In genomic region chr8:105258911-105259720, GRCm38 (mm10) we compare ENCODE assay signal across 8 mouse cellular contexts. TPM values are rescaled to one million over a fixed set of nuclear protein-coding genes. Genes with fewer than 3 reads are reported as not detected.
DNase-seq lines count a peak whose midpoint lies in the region; ATAC-seq and TF ChIP-seq lines count a peak whose summit lies in the region.

No protein-coding gene starts in this region.

- H3K36me3 ChIP-seq in heart, embryonic 14.5 days (ENCODE audit: control insufficient read depth, insufficient read depth, low read length): no peaks in the 10 kb centered on the region
- H3K36me3 ChIP-seq in forebrain, embryonic 12.5 days (replicated peaks): no peaks in the 10 kb centered on the region
- H3K36me3 ChIP-seq in limb, embryonic 15.5 days: no peaks in the 10 kb centered on the region
- H3K36me3 ChIP-seq in midbrain, postnatal 0 days (ENCODE audit: insufficient read depth, low read length): no peaks in the 10 kb centered on the region

- DNase-seq in heart, postnatal 36 days: no peak
- DNase-seq in brain, adult 2 months (ENCODE audit: low read depth, low spot score): peak; percentile 63
- peak; percentile 54 for DNase-seq in midbrain, postnatal 0 days (ENCODE audit: low spot score)
- DNase-seq in urinary bladder, postnatal 10 days (ENCODE audit: low spot score): no peak

- WGBS in heart, embryonic 14.5 days: 4% methylated on average over 55 of the region's 55 CpGs
- 1% methylated on average over 55 of the region's 55 CpGs for WGBS in forebrain, embryonic 12.5 days
- WGBS in limb, embryonic 15.5 days: 6% methylated on average over 55 of the region's 55 CpGs
- 5% methylated on average over 55 of the region's 55 CpGs for WGBS in midbrain, postnatal 0 days

- H3K27me3 ChIP-seq in heart, embryonic 14.5 days (ENCODE audit: control insufficient read depth, insufficient read depth, low read length): peaks cover 32% of the 10 kb centered on the region
- peaks cover 91% of the 10 kb centered on the region for H3K27me3 ChIP-seq in forebrain, embryonic 12.5 days
- H3K27me3 ChIP-seq in limb, embryonic 15.5 days: peaks cover 62% of the 10 kb centered on the region
- H3K27me3 ChIP-seq in midbrain, postnatal 0 days (ENCODE audit: insufficient read depth, low read length): peaks cover 35% of the 10 kb centered on the region

- peak overlapping the region; percentile 45; the same call in 1 of the 2 replicates for H3K9ac ChIP-seq in heart, embryonic 14.5 days (ENCODE audit: low read length)
- peak overlapping the region; percentile 33; the same call in 1 of the 2 replicates for H3K9ac ChIP-seq in forebrain, embryonic 12.5 days
- H3K9ac ChIP-seq in limb, embryonic 15.5 days: no peak overlapping the region; the same call in 1 of the 2 replicates
- H3K9ac ChIP-seq in midbrain, postnatal 0 days (replicated peaks; ENCODE audit: low read length, poor library complexity, severe bottlenecking): 0 out of 2 replicates have a peak overlapping the region, but pooled peaks have one; percentile 3

- peak overlapping the region; percentile 27 to 40 for H3K4me3 ChIP-seq in heart, embryonic 14.5 days (ENCODE audit: control insufficient read depth in 1 of 2, insufficient read depth in 1 of 2, low read depth in 1 of 2, low read length in 2 of 2)
- peak overlapping the region; percentile 41 for H3K4me3 ChIP-seq in forebrain, embryonic 12.5 days (replicated peaks)
- H3K4me3 ChIP-seq in limb, embryonic 15.5 days: peak overlapping the region; percentile 38
- H3K4me3 ChIP-seq in midbrain, postnatal 0 days (ENCODE audit: low read depth, low read length): peak overlapping the region; percentile 29

- H3K27ac ChIP-seq in heart, embryonic 14.5 days (replicated peaks in 1 of 2; ENCODE audit: control insufficient read depth in 1 of 2, insufficient read depth in 1 of 2, low read depth in 2 of 2, low read length in 2 of 2): no peak overlapping the region
- H3K27ac ChIP-seq in forebrain, embryonic 12.5 days: no peak overlapping the region
- no peak overlapping the region for H3K27ac ChIP-seq in limb, embryonic 15.5 days
- no peak overlapping the region for H3K27ac ChIP-seq in midbrain, postnatal 0 days (ENCODE audit: low read depth, low read length)

- peaks cover 8 to 28% of the 10 kb centered on the region in 2 experiments for H3K4me1 ChIP-seq in heart, embryonic 14.5 days (ENCODE audit: control insufficient read depth in 2 of 2, insufficient read depth in 2 of 2, low read length in 2 of 2)
- peaks cover 28% of the 10 kb centered on the region for H3K4me1 ChIP-seq in forebrain, embryonic 12.5 days
- H3K4me1 ChIP-seq in limb, embryonic 15.5 days: peaks cover 35% of the 10 kb centered on the region
- peaks cover 5% of the 10 kb centered on the region; the same call in 1 of the 2 replicates for H3K4me1 ChIP-seq in midbrain, postnatal 0 days (ENCODE audit: insufficient read depth, low read length)

- 0 out of 2 replicates have a peak, but pooled peaks cover 3% of the 10 kb centered on the region for H3K9me3 ChIP-seq in heart, embryonic 14.5 days (ENCODE audit: control insufficient read depth, low read length)
- H3K9me3 ChIP-seq in forebrain, embryonic 12.5 days: no peaks in the 10 kb centered on the region
- H3K9me3 ChIP-seq in limb, embryonic 15.5 days: no peaks in the 10 kb centered on the region
- no peaks in the 10 kb centered on the region for H3K9me3 ChIP-seq in midbrain, postnatal 0 days (ENCODE audit: low read length)

- intact Hi-C loops in heart, postnatal 36 days (cut with DNase I): loop anchor here (2.0 to 5.0 kb wide), 2 partner anchors 22 to 102 kb away; no protein-coding TSS in a partner anchor

- TF ChIP-seq CTCF in midbrain, postnatal 0 days (IDR thresholded peaks at IDR 0.05): peak; percentile 49

- ATAC-seq in heart, embryonic 14.5 days (ENCODE audit: insufficient number of reproducible peaks, insufficient read depth, low FRiP score, low read depth): 0 out of 2 replicates have a peak, but pooled peaks have one; percentile 4
- peak; percentile 42 for ATAC-seq in forebrain, embryonic 12.5 days (ENCODE audit: low FRiP score)
- ATAC-seq in limb, embryonic 15.5 days (ENCODE audit: insufficient number of reproducible peaks, low FRiP score, low TSS enrichment, low read depth): no peak
- ATAC-seq in midbrain, postnatal 0 days (ENCODE audit: low FRiP score): peak; percentile 26
- no peak for ATAC-seq in erythroid progenitor cell, adult 5-6 weeks (replicated peaks; ENCODE audit: low FRiP score, poor library complexity, severe bottlenecking)

- peak overlapping the region; percentile 92 for H3K4me2 ChIP-seq in heart, embryonic 14.5 days (ENCODE audit: low read length)
- peak overlapping the region; percentile 68 for H3K4me2 ChIP-seq in forebrain, embryonic 12.5 days
- H3K4me2 ChIP-seq in limb, embryonic 15.5 days: peak overlapping the region; percentile 78
- peak overlapping the region; percentile 59 for H3K4me2 ChIP-seq in midbrain, postnatal 0 days (ENCODE audit: low read depth, low read length, poor library complexity, severe bottlenecking)

RNA-seq across cellular contexts. Expression of gene B3gnt9, which starts 4.2 kb away (rescaled TPM):
- 11.5 and 15.0 TPM in 2 replicates for polyA plus RNA-seq in heart, embryonic 14.5 days (2014; fragmentation: Nextera tagmentation; extraction: Ambion mirVana)
- 1 to 10 TPM; 4.4 to 5.7 TPM for total RNA-seq in heart, postnatal 36 days (2021)
- 3.3 and 4.5 TPM in 2 replicates for polyA plus RNA-seq in forebrain, embryonic 12.5 days (2016; fragmentation: Nextera tagmentation; extraction: Ambion mirVana)
- polyA plus RNA-seq in limb, embryonic 15.5 days (2015; fragmentation: Nextera tagmentation; extraction: Ambion mirVana): 50.7 and 50.8 TPM in 2 replicates
- total RNA-seq in midbrain, postnatal 0 days (2014; rRNA removed): 14.2 and 17.5 TPM in 2 replicates
- polyA plus RNA-seq in midbrain, postnatal 0 days (2015; fragmentation: Nextera tagmentation; extraction: Ambion mirVana): 9.5 and 11.5 TPM in 2 replicates
- 1.7 and 2.9 TPM in 2 replicates for total RNA-seq in erythroid progenitor cell, adult 5-6 weeks (2015; ENCODE audit: low replicate concordance)
- 0.77 TPM in 1 of 2 replicates, not detected in the other for total RNA-seq in erythroid progenitor cell, adult 5-6 weeks (2017; ENCODE audit: low replicate concordance)

RNA-seq across cellular contexts. Expression of gene Tradd, which starts 5.3 kb away (rescaled TPM):
- polyA plus RNA-seq in heart, embryonic 14.5 days (2014; fragmentation: Nextera tagmentation; extraction: Ambion mirVana): 15.2 and 18.0 TPM in 2 replicates
- total RNA-seq in heart, postnatal 36 days (2021): 1 to 10 TPM; 4.9 to 5.8 TPM
- 10.8 and 11.0 TPM in 2 replicates for polyA plus RNA-seq in forebrain, embryonic 12.5 days (2016; fragmentation: Nextera tagmentation; extraction: Ambion mirVana)
- 30.8 and 38.0 TPM in 2 replicates for polyA plus RNA-seq in limb, embryonic 15.5 days (2015; fragmentation: Nextera tagmentation; extraction: Ambion mirVana)
- 7.5 and 8.3 TPM in 2 replicates for total RNA-seq in midbrain, postnatal 0 days (2014; rRNA removed)
- polyA plus RNA-seq in midbrain, postnatal 0 days (2015; fragmentation: Nextera tagmentation; extraction: Ambion mirVana): 7.4 and 8.0 TPM in 2 replicates
- 5.8 and 6.7 TPM in 2 replicates for total RNA-seq in erythroid progenitor cell, adult 5-6 weeks (2015; ENCODE audit: low replicate concordance)
- total RNA-seq in erythroid progenitor cell, adult 5-6 weeks (2017; ENCODE audit: low replicate concordance): 2.7 TPM in 1 of 2 replicates, not detected in the other

RNA-seq across cellular contexts. Expression of gene Fbxl8, which starts 5.3 kb away (rescaled TPM):
- 2.9 and 4.0 TPM in 2 replicates for polyA plus RNA-seq in heart, embryonic 14.5 days (2014; fragmentation: Nextera tagmentation; extraction: Ambion mirVana)
- total RNA-seq in heart, postnatal 36 days (2021): 1 to 10 TPM; 2.3 to 3.4 TPM
- 0.54 and 0.68 TPM in 2 replicates for polyA plus RNA-seq in forebrain, embryonic 12.5 days (2016; fragmentation: Nextera tagmentation; extraction: Ambion mirVana)
- polyA plus RNA-seq in limb, embryonic 15.5 days (2015; fragmentation: Nextera tagmentation; extraction: Ambion mirVana): 4.6 and 4.9 TPM in 2 replicates
- 0.52 and 0.77 TPM in 2 replicates for total RNA-seq in midbrain, postnatal 0 days (2014; rRNA removed)
- polyA plus RNA-seq in midbrain, postnatal 0 days (2015; fragmentation: Nextera tagmentation; extraction: Ambion mirVana): 0.83 and 0.85 TPM in 2 replicates
- total RNA-seq in erythroid progenitor cell, adult 5-6 weeks (2015; ENCODE audit: low replicate concordance): 2.5 TPM in 1 of 2 replicates, not detected in the other
- total RNA-seq in erythroid progenitor cell, adult 5-6 weeks (2017; ENCODE audit: low replicate concordance): 0.08 TPM in 1 of 2 replicates, not detected in the other

RNA-seq across cellular contexts. Expression of gene Hsf4, which starts 10.5 kb away (rescaled TPM):
- 0.27 TPM in 1 of 2 replicates, not detected in the other for polyA plus RNA-seq in heart, embryonic 14.5 days (2014; fragmentation: Nextera tagmentation; extraction: Ambion mirVana)
- total RNA-seq in heart, postnatal 36 days (2021): 1 to 10 TPM; 1.6 to 2.6 TPM
- polyA plus RNA-seq in forebrain, embryonic 12.5 days (2016; fragmentation: Nextera tagmentation; extraction: Ambion mirVana): 0.11 TPM in 1 of 2 replicates, not detected in the other
- polyA plus RNA-seq in limb, embryonic 15.5 days (2015; fragmentation: Nextera tagmentation; extraction: Ambion mirVana): 0.33 and 0.41 TPM in 2 replicates
- 0.33 TPM in 1 of 2 replicates, not detected in the other for total RNA-seq in midbrain, postnatal 0 days (2014; rRNA removed)
- polyA plus RNA-seq in midbrain, postnatal 0 days (2015; fragmentation: Nextera tagmentation; extraction: Ambion mirVana): 0.43 and 0.59 TPM in 2 replicates
- not detected in 2 replicates for total RNA-seq in erythroid progenitor cell, adult 5-6 weeks (2015; ENCODE audit: low replicate concordance)
- not detected in 2 replicates for total RNA-seq in erythroid progenitor cell, adult 5-6 weeks (2017; ENCODE audit: low replicate concordance)

RNA-seq across cellular contexts. Expression of gene Nol3, which starts 16.8 kb away (rescaled TPM):
- 2.9 and 3.4 TPM in 2 replicates for polyA plus RNA-seq in heart, embryonic 14.5 days (2014; fragmentation: Nextera tagmentation; extraction: Ambion mirVana)
- total RNA-seq in heart, postnatal 36 days (2021): 10 to 100 TPM; 19.3 to 22.1 TPM
- polyA plus RNA-seq in forebrain, embryonic 12.5 days (2016; fragmentation: Nextera tagmentation; extraction: Ambion mirVana): 3.3 TPM in 2 replicates
- polyA plus RNA-seq in limb, embryonic 15.5 days (2015; fragmentation: Nextera tagmentation; extraction: Ambion mirVana): 3.1 and 5.3 TPM in 2 replicates
- total RNA-seq in midbrain, postnatal 0 days (2014; rRNA removed): 2.0 and 2.3 TPM in 2 replicates
- polyA plus RNA-seq in midbrain, postnatal 0 days (2015; fragmentation: Nextera tagmentation; extraction: Ambion mirVana): 6.5 and 8.1 TPM in 2 replicates
- not detected in 2 replicates for total RNA-seq in erythroid progenitor cell, adult 5-6 weeks (2015; ENCODE audit: low replicate concordance)
- not detected in 2 replicates for total RNA-seq in erythroid progenitor cell, adult 5-6 weeks (2017; ENCODE audit: low replicate concordance)

Comparison
In these comparisons a context has a peak if more than half of its experiments do, and no peak if none do; other contexts are left out.
1. ATAC-seq: peak in heart, embryonic 14.5 days (single experiment), forebrain, embryonic 12.5 days (single experiment) and midbrain, postnatal 0 days (single experiment); none in limb, embryonic 15.5 days (single experiment) and erythroid progenitor cell, adult 5-6 weeks (single experiment).
2. DNase-seq: peak in brain, adult 2 months (single experiment) and midbrain, postnatal 0 days (single experiment); none in heart, postnatal 36 days (0 of 2) and urinary bladder, postnatal 10 days (single experiment).
3. Peak in every context shown above with its lines, with median percentiles within 50 percentile points of each other: H3K4me2 ChIP-seq and H3K4me3 ChIP-seq.